Mouse (Mus musculus) midbrain, embryonic 14.5 days (tissue): ENCODE data around the gene Smim5. TPM values are rescaled to one million over a fixed set of nuclear protein-coding genes. Genes with fewer than 3 reads are reported as not detected.
A peak's percentile ranks its signal among the peaks of the same experiment; 100 is the strongest.

Experiments used
- ATAC-seq: fragments of 200-750 bp; cut with Nextera tagmentation; 2 replicates; pipeline ENCODE4 v1.8.0; 2017; ENCODE audit warnings: moderate number of reproducible peaks, moderate library complexity; ENCODE audit not compliant: low FRiP score, low TSS enrichment
- DNase-seq: peaks from one replicate; pipeline ENCODE4 v3.0.0-alpha.2; 2015
- H3K27ac ChIP-seq: fragments of 300-500 bp; sonication (generic); replicated peaks from 2 replicates; pipeline ENCODE4 v1.5.1; 2014; ENCODE audit warnings: mild to moderate bottlenecking, low read depth, low read length, moderate library complexity
- H3K27me3 ChIP-seq: fragments of 300-500 bp; sonication (generic); 2 replicates; pipeline ENCODE4 v1.6.1; 2014; ENCODE audit warnings: low read length, control low read depth, mixed read lengths; ENCODE audit not compliant: control insufficient read depth, insufficient read depth
- H3K36me3 ChIP-seq: fragments of 300-500 bp; sonication (generic); 2 replicates; pipeline ENCODE4 v1.6.1; 2014; ENCODE audit warnings: low read length, control low read depth; ENCODE audit not compliant: control insufficient read depth, insufficient read depth
- H3K4me1 ChIP-seq: fragments of 300-500 bp; sonication (generic); 2 replicates; pipeline ENCODE4 v1.6.1; 2014; ENCODE audit warnings: mild to moderate bottlenecking, antibody characterized with exemption, low read length, control low read depth; ENCODE audit not compliant: control insufficient read depth, insufficient read depth
- H3K4me2 ChIP-seq: fragments of 300-500 bp; sonication (generic); 2 replicates; pipeline ENCODE4 v1.6.1; 2014; ENCODE audit warnings: mild to moderate bottlenecking, low read length, moderate library complexity
- H3K4me3 ChIP-seq: fragments of 300-500 bp; sonication (generic); replicated peaks from 2 replicates; pipeline ENCODE4 v1.5.1; 2014; ENCODE audit warnings: low read depth, low read length
- H3K9ac ChIP-seq: fragments of 300-500 bp; sonication (generic); replicated peaks from 2 replicates; pipeline ENCODE4 v1.6.1; 2014; ENCODE audit warnings: mild to moderate bottlenecking, low read length, moderate library complexity
- H3K9me3 ChIP-seq: fragments of 300-500 bp; sonication (generic); 2 replicates; pipeline ENCODE4 v1.6.1; 2016; ENCODE audit warnings: low read length, control low read depth, mixed read lengths; ENCODE audit not compliant: control insufficient read depth
- WGBS: fragments of 180-500 bp; shearing (Covaris S2); extraction: QIAGEN DNeasy Blood & Tissue Kit; methylation state at CpG from one replicate; pipeline ENCODE4 v1.1.7; 2014; 5-methylcytosine and 5-hydroxymethylcytosine counted together
- polyA plus RNA-seq: library from polyadenylated mRNA; unstranded; fragments of >200 nt; fragmentation: Nextera tagmentation; extraction: Ambion mirVana; gene quantifications from 2 replicates; pipeline ENCODE4 v1.2.1, GENCODE M21; 2014

The Smim5 gene
- polyA plus RNA-seq, 1 experiment from 2014 or later, result 1.1 TPM

- Histone ChIP-seq H3K27ac (no peak overlapping the region), H3K4me1 (no peaks in the 10 kb centered on the region), H3K9ac (no peak overlapping the region), H3K27me3 (no peaks in the 10 kb centered on the region), H3K36me3 (peaks cover 85% of the 10 kb centered on the region), H3K4me3 (no peak overlapping the region), H3K9me3 (no peaks in the 10 kb centered on the region), H3K4me2 (no peak overlapping the region)
- no peak for ATAC-seq
- no peak for DNase-seq
- 88% methylated on average over 9 of the region's 9 CpGs for WGBS
Measured at GRCm38 (mm10) chr11:115946221-115946828, 46.6 kb downstream of the Smim5 start.

GRCm38 (mm10) chr11:115948316-115948715 lies 48.5 kb downstream of the Smim5 start:
- Histone ChIP-seq H3K4me1 (no peaks in the 10 kb centered on the region), H3K9ac (no peak overlapping the region), H3K27ac (no peak overlapping the region), H3K9me3 (no peaks in the 10 kb centered on the region), H3K4me2 (no peak overlapping the region), H3K27me3 (no peaks in the 10 kb centered on the region), H3K4me3 (no peak overlapping the region), H3K36me3 (peaks cover 85% of the 10 kb centered on the region)
- no peak for DNase-seq
- 90% methylated on average over 9 of the region's 9 CpGs for WGBS
- ATAC-seq, result no peak

DNA sequence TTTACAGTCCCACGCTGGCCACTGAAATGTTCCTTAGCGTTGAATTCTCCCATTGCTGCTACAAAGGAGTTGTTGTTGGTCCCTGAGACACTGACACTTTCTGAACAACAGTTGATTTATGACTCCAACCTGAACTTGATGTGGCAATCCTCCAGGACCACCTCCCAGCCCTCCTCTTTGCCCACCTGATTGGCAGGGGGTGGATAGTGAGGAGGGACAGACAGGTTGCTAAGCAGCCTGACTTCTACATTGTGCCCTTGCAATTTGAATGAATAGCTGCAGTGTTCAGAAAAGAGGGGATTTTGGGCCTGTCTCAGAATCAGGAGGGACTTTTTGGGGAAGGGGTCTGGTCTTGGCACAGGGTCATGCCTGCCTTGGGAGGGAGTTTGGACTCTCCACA lies 51.0 kb downstream of the Smim5 start:
- no peaks in the 10 kb centered on the region for H3K27me3 ChIP-seq
- ATAC-seq (no peak), DNase-seq (no peak)
- H3K9me3 ChIP-seq, result no peaks in the 10 kb centered on the region
- no peak overlapping the region for H3K4me3 ChIP-seq
- H3K4me1 ChIP-seq, result no peaks in the 10 kb centered on the region
- H3K4me2 ChIP-seq, result no peak overlapping the region
- 87% methylated on average over 2 of the region's 2 CpGs for WGBS
- no peak overlapping the region for H3K9ac ChIP-seq
- H3K27ac ChIP-seq, result no peak overlapping the region
- H3K36me3 ChIP-seq, result peaks cover 84% of the 10 kb centered on the region

DNA sequence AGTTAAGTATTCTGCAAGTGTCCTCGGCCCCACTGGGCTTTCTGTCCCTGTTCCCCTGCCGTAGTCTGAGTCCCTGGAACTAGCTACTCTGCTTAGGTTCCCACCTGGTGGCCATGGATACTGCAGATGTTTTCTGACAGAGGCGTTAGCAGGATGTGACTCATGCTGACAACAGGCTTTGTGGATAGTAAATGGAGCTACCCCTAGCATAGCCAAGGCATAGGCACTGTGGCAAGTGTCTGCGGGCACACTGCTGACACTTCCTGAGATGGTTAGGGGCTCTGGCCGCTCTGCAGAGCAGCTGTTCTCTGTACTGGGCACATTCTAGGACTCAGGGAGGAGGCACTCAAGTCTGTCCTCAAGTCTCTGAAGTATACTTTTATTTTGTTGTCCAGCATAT lies 54.9 kb downstream of the Smim5 start:
- no peaks in the 10 kb centered on the region for H3K27me3 ChIP-seq
- WGBS, result 92% methylated on average over 5 of the region's 5 CpGs
- no peaks in the 10 kb centered on the region for H3K4me1 ChIP-seq
- ATAC-seq, result no peak
- H3K4me3 ChIP-seq, result no peak overlapping the region
- no peak overlapping the region for H3K4me2 ChIP-seq
- H3K27ac ChIP-seq, result no peak overlapping the region
- H3K9ac ChIP-seq, result no peak overlapping the region
- no peak for DNase-seq
- H3K9me3 ChIP-seq, result no peaks in the 10 kb centered on the region
- peaks cover 70% of the 10 kb centered on the region for H3K36me3 ChIP-seq

DNA sequence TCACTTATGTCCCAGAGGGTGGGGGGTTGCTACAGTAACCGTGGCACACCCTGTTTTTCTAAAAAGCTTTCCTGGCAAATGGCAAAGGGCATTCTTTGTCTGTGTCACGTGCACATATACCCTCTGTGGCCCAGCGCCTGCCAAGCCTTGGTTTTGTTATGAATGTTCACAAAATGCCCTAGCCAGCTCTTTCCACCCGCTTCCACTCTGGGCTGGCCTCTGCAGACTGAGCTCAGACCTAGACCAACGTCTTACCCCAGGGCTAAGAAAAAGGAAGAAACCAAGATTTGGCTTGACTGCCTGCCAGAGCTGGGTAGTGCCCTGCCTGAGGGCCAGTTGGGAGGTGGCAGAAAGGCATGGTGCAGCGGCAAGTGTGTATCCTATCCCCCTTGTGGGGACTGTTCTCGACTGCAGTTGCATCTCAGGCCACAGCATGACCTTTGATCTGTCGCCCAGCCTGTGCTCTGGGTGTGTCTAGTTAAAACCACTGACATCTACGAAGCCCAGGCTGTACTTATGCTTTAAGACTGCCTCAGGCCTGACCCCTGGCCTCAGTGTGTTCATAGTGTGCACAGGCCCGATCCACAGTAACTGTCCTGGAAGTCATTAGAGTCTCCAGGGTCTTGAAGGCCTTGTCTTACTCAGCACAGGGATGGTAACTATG lies 55.6 kb downstream of the Smim5 start:
- peak; percentile 17 for DNase-seq
- ATAC-seq, result no peak
- Histone ChIP-seq H3K27ac (no peak overlapping the region; the same call in 1 of the 2 replicates), H3K9ac (no peak overlapping the region), H3K4me3 (no peak overlapping the region), H3K27me3 (no peaks in the 10 kb centered on the region), H3K9me3 (no peaks in the 10 kb centered on the region), H3K4me2 (no peak overlapping the region), H3K4me1 (no peaks in the 10 kb centered on the region), H3K36me3 (peaks cover 71% of the 10 kb centered on the region)
- WGBS, result 67% methylated on average over 10 of the region's 10 CpGs

Other genes with a start within 250 kb of the Smim5 start
- gene Grb2, start 191.4 kb upstream of the Smim5 start, polyA plus RNA-seq, result 113 and 135 TPM in 2 replicates
- 15.2 and 20.9 TPM in 2 replicates for gene Tmem94, start 134.5 kb upstream of the Smim5 start, polyA plus RNA-seq
- gene Caskin2, start 86.3 kb upstream of the Smim5 start, polyA plus RNA-seq, result 8.4 and 9.8 TPM in 2 replicates
- 17.2 and 20.5 TPM in 2 replicates for gene Tsen54, start 85.2 kb upstream of the Smim5 start, polyA plus RNA-seq
- gene Llgl2, start 75.9 kb upstream of the Smim5 start, polyA plus RNA-seq, result 0.55 and 0.63 TPM in 2 replicates
- 0.15 TPM in 1 of 2 replicates, not detected in the other for gene Myo15b, start 41.6 kb upstream of the Smim5 start, polyA plus RNA-seq
- gene Smim6, start 12.1 kb downstream of the Smim5 start, polyA plus RNA-seq, result 0.22 and 0.31 TPM in 2 replicates
- 48.4 and 49.9 TPM in 2 replicates for gene Sap30bp, start 33.3 kb downstream of the Smim5 start, polyA plus RNA-seq
- gene Recql5, start 33.5 kb downstream of the Smim5 start, polyA plus RNA-seq, result 18.0 and 18.4 TPM in 2 replicates
- gene Itgb4, start 74.7 kb downstream of the Smim5 start, polyA plus RNA-seq, result 0.43 and 0.68 TPM in 2 replicates
- 32.5 and 39.3 TPM in 2 replicates for gene Galk1, start 112.8 kb downstream of the Smim5 start, polyA plus RNA-seq
- gene H3f3b, start 128.0 kb downstream of the Smim5 start, polyA plus RNA-seq, result 2,683 and 2,948 TPM in 2 replicates
- gene Unk, start 130.4 kb downstream of the Smim5 start, polyA plus RNA-seq, result 26.5 and 33.0 TPM in 2 replicates
- gene Unc13d, start 178.0 kb downstream of the Smim5 start, polyA plus RNA-seq, result 1.1 and 1.5 TPM in 2 replicates
- 152 and 160 TPM in 2 replicates for gene Wbp2, start 187.0 kb downstream of the Smim5 start, polyA plus RNA-seq
- gene Trim47, start 227.2 kb downstream of the Smim5 start, polyA plus RNA-seq, result 5.2 and 5.3 TPM in 2 replicates
- 1.6 and 2.0 TPM in 2 replicates for gene Trim65, start 231.2 kb downstream of the Smim5 start, polyA plus RNA-seq
- gene Mrpl38, start 238.9 kb downstream of the Smim5 start, polyA plus RNA-seq, result 72.5 and 81.4 TPM in 2 replicates